Mouse (Mus musculus): ENCODE results near the gene Shisa8. TPM values are rescaled to one million over a fixed set of nuclear protein-coding genes. Genes with fewer than 3 reads are reported as not detected.
A peak's percentile ranks its signal among the peaks of the same experiment; 100 is the strongest.

The Shisa8 gene
- polyA plus RNA-seq, 1 experiment from 2014 or later = 0.13 TPM

DNA sequence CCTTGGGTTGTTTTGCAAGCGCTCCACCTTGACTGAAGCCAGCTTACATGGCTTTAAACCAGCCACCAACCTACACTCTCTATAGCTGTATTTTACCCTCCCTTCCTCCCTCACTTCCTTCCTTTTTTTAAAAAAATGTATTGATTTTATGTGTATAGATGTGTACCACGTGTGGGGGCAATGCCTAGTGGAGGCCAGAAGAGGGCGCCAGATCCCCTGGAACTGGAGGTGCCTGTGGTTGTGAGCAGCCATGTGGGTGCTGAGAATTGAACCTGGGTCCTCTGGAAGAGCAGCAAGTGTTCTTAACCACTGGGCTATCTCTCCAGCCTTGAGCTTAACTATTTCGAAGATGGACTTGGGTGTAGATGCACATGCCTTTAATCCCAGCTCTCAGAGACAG lies 30.3 kb downstream of the Shisa8 start:
- ATAC-seq = no peak
- DNase-seq = no peak
- Histone ChIP-seq H3K9ac (replicated peaks) (no peak overlapping the region), H3K9me3 (ENCODE audit: low read length) (no peaks in the 10 kb centered on the region), H3K27me3 (ENCODE audit: insufficient read depth, low read length) (no peaks in the 10 kb centered on the region), H3K27ac (ENCODE audit: low read depth) (no peak overlapping the region), H3K36me3 (replicated peaks; ENCODE audit: insufficient read depth, low read length) (peaks cover 75% of the 10 kb centered on the region), H3K4me1 (ENCODE audit: insufficient read depth) (peaks cover 42% of the 10 kb centered on the region), H3K4me2 (ENCODE audit: low read depth, low read length) (no peak overlapping the region), H3K4me3 (ENCODE audit: low read depth, low read length) (no peak overlapping the region)
- TF ChIP-seq CTCF (IDR thresholded peaks at IDR 0.05; ENCODE audit: low read depth) (peak; percentile 48), EP300 (IDR thresholded peaks at IDR 0.05; ENCODE audit: low read depth) (no peak)
- WGBS (ENCODE audit: insufficient replicate concordance) = 90% methylated on average over 4 of the region's 4 CpGs

DNA sequence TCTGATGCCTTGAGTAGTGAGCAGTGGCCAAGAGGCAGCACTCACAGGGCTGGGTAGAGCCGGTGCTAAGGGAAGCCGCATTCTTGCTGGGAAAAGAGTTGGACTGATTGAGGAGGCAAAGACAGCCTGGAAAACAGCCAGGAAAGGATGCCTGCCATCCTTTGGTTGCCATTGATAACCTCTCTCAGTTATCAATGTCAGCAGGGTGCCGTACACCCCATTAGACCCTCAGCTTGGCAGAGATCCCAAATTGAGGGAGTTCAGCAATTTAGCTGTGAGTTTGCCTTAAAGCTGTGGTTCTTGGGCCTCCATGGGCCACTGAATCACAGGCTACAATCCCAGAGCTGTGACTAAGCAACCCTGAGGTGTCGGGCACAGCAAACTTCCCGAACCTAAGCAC lies 31.5 kb downstream of the Shisa8 start:
- TF ChIP-seq EP300 (IDR thresholded peaks at IDR 0.05; ENCODE audit: low read depth) = peak; percentile 84
- no peak for TF ChIP-seq CTCF (IDR thresholded peaks at IDR 0.05; ENCODE audit: low read depth)
- no peak for DNase-seq
- H3K4me1 ChIP-seq (ENCODE audit: insufficient read depth) = peaks cover 33% of the 10 kb centered on the region
- H3K27me3 ChIP-seq (ENCODE audit: insufficient read depth, low read length) = no peaks in the 10 kb centered on the region
- peaks cover 79% of the 10 kb centered on the region for H3K36me3 ChIP-seq (replicated peaks; ENCODE audit: insufficient read depth, low read length)
- peak overlapping the region; percentile 44; the same call in 1 of the 2 replicates for H3K27ac ChIP-seq (ENCODE audit: low read depth)
- 51% methylated on average over 5 of the region's 5 CpGs for WGBS (ENCODE audit: insufficient replicate concordance)
- H3K9me3 ChIP-seq (ENCODE audit: low read length) = no peaks in the 10 kb centered on the region
- H3K9ac ChIP-seq (replicated peaks) = no peak overlapping the region
- no peak overlapping the region for H3K4me3 ChIP-seq (ENCODE audit: low read depth, low read length)
- ATAC-seq = no peak
- peak overlapping the region; percentile 22; the same call in 1 of the 2 replicates for H3K4me2 ChIP-seq (ENCODE audit: low read depth, low read length)

DNA sequence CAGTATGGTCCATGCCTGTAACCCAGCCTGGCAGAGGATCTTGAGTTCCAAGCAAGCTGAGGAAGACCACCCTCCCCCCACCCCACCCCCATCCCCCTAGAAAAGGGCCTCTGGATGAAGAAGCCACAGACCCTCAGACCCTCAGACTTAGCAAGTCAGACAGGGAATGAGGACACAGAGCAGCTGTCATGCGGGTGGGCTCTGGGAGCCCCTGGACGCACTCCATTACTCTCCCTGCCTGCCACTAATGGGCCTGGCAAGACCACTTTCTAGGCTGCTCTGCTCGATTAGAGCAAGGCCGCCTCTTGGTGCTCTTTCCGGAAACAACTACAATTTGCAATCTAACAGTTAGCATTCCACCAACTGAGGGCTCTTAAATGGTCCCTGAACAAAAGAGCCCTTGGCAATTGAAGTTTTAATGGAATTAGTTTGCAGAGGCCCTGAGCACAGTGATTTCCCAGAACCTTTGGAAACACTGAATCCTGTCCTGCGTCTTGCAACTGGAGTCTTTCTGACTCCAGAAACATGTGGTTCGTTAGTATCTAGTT lies 34.8 kb downstream of the Shisa8 start:
- 95% methylated on average over 7 of the region's 7 CpGs for WGBS (ENCODE audit: insufficient replicate concordance)
- no peak overlapping the region for H3K4me2 ChIP-seq (ENCODE audit: low read depth, low read length)
- no peak overlapping the region for H3K4me3 ChIP-seq (ENCODE audit: low read depth, low read length)
- DNase-seq (no peak), ATAC-seq (no peak)
- H3K9ac ChIP-seq (replicated peaks) = no peak overlapping the region
- H3K4me1 ChIP-seq (ENCODE audit: insufficient read depth) = 0 out of 2 replicates have a peak, but pooled peaks cover 4% of the 10 kb centered on the region
- peaks cover 83% of the 10 kb centered on the region for H3K36me3 ChIP-seq (replicated peaks; ENCODE audit: insufficient read depth, low read length)
- H3K9me3 ChIP-seq (ENCODE audit: low read length) = no peaks in the 10 kb centered on the region
- TF ChIP-seq CTCF (IDR thresholded peaks at IDR 0.05; ENCODE audit: low read depth) (no peak), EP300 (IDR thresholded peaks at IDR 0.05; ENCODE audit: low read depth) (no peak)
- H3K27me3 ChIP-seq (ENCODE audit: insufficient read depth, low read length) = no peaks in the 10 kb centered on the region
- H3K27ac ChIP-seq (ENCODE audit: low read depth) = no peak overlapping the region

DNA sequence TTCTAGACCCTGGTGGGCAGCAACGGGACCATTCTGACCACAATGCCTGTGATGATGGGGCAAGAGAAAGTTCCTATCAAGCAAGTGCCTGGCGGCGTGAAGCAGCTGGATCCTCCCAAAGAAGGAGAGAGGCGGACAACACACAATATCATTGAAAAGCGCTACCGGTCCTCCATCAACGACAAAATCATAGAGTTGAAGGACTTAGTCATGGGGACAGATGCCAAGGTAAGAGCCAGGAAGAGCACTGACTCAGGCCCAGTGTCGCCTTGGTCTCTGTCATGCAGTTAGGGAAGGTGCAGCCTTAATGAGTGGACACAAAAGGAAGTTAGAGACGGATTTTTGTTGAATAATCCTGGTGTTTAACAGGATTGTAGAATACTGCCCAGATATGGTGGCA lies 37.5 kb downstream of the Shisa8 start:
- Histone ChIP-seq H3K4me3 (ENCODE audit: low read depth, low read length) (no peak overlapping the region), H3K9me3 (ENCODE audit: low read length) (no peaks in the 10 kb centered on the region), H3K9ac (replicated peaks) (no peak overlapping the region), H3K27ac (ENCODE audit: low read depth) (no peak overlapping the region), H3K27me3 (ENCODE audit: insufficient read depth, low read length) (no peaks in the 10 kb centered on the region), H3K36me3 (replicated peaks; ENCODE audit: insufficient read depth, low read length) (peaks cover 84% of the 10 kb centered on the region), H3K4me1 (ENCODE audit: insufficient read depth) (no peaks in the 10 kb centered on the region), H3K4me2 (ENCODE audit: low read depth, low read length) (no peak overlapping the region)
- DNase-seq (no peak), ATAC-seq (no peak)
- TF ChIP-seq EP300 (IDR thresholded peaks at IDR 0.05; ENCODE audit: low read depth) (no peak), CTCF (IDR thresholded peaks at IDR 0.05; ENCODE audit: low read depth) (no peak)
- 91% methylated on average over 9 of the region's 9 CpGs for WGBS (ENCODE audit: insufficient replicate concordance)

DNA sequence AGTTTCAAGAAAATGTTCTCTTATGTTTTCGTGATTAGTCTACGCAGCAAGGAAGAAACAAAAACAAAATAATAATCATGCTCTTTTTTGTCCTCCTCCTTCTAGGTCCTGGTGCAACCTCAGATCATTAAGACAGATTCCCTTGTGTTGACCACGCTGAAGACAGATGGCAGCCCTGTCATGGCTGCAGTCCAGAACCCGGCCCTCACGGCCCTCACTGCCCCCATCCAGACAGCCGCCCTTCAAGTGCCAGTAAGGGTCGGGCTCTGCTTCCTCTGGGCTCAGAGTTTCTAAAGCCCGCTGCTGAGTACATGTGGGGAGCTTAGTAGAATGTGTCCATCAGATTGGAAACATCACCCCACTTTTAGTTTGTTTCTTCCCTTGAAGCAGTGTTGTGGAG lies 40.0 kb downstream of the Shisa8 start:
- peaks cover 2% of the 10 kb centered on the region for H3K4me1 ChIP-seq (ENCODE audit: insufficient read depth)
- H3K4me3 ChIP-seq (ENCODE audit: low read depth, low read length) = no peak overlapping the region
- H3K9ac ChIP-seq (replicated peaks) = no peak overlapping the region
- H3K4me2 ChIP-seq (ENCODE audit: low read depth, low read length) = no peak overlapping the region
- H3K9me3 ChIP-seq (ENCODE audit: low read length) = no peaks in the 10 kb centered on the region
- WGBS (ENCODE audit: insufficient replicate concordance) = 84% methylated on average over 8 of the region's 8 CpGs
- TF ChIP-seq EP300 (IDR thresholded peaks at IDR 0.05; ENCODE audit: low read depth) (no peak), CTCF (IDR thresholded peaks at IDR 0.05; ENCODE audit: low read depth) (no peak)
- ATAC-seq = no peak
- no peak for DNase-seq
- peaks cover 63% of the 10 kb centered on the region for H3K36me3 ChIP-seq (replicated peaks; ENCODE audit: insufficient read depth, low read length)
- no peak overlapping the region for H3K27ac ChIP-seq (ENCODE audit: low read depth)
- no peaks in the 10 kb centered on the region for H3K27me3 ChIP-seq (ENCODE audit: insufficient read depth, low read length)

DNA sequence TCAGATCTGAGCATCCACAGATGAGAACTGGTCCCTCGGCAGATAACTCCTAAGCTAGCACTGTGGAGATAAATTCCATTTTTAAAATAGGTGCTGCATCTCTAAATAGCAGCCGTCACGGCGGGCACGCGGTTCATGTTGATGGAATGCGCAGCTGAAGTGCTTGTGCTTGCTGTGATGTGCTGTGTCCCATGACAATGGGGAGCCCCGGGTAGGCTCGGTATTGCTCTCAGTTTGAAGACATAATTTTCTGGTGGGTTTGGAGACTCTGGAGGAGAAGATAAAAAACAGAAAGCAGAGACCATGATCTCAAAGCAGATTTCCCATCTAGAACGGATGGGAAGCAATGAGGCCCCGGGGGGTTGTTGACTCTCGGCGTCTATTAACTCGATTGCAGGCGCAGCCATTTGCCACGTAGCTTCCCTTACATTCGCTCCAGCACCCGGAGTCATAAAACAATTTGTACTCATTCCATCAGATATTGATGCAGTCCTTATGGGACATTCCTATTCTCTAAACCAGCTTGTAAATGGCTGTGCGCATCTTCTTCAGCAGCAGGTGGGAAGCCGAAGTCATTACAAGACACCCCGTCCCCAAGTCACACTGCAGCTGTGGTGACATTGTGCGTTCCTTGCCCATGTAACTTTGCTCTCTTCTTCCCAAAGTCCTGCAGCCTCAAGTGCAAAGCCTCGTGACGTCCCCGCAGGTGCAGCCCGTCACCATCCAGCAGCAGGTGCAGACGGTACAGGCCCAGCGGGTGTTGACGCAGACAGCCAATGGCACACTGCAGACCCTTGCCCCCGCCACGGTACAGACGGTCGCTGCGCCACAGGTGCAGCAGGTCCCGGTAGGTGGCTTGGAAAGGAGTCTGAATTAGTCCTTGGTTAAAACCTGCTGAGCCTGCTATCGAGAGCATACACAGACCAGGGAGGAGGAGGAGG lies 41.9 kb downstream of the Shisa8 start:
- no peak overlapping the region for H3K4me3 ChIP-seq (ENCODE audit: low read depth, low read length)
- WGBS (ENCODE audit: insufficient replicate concordance) = 91% methylated on average over 36 of the region's 36 CpGs
- DNase-seq (no peak), ATAC-seq (no peak)
- H3K27me3 ChIP-seq (ENCODE audit: insufficient read depth, low read length) = no peaks in the 10 kb centered on the region
- peaks cover 46% of the 10 kb centered on the region for H3K36me3 ChIP-seq (replicated peaks; ENCODE audit: insufficient read depth, low read length)
- H3K27ac ChIP-seq (ENCODE audit: low read depth) = no peak overlapping the region
- H3K9ac ChIP-seq (replicated peaks) = no peak overlapping the region
- TF ChIP-seq EP300 (IDR thresholded peaks at IDR 0.05; ENCODE audit: low read depth) (no peak), CTCF (IDR thresholded peaks at IDR 0.05; ENCODE audit: low read depth) (no peak)
- peaks cover 21% of the 10 kb centered on the region for H3K4me1 ChIP-seq (ENCODE audit: insufficient read depth)
- no peaks in the 10 kb centered on the region for H3K9me3 ChIP-seq (ENCODE audit: low read length)
- no peak overlapping the region for H3K4me2 ChIP-seq (ENCODE audit: low read depth, low read length)

Data from liver, postnatal 0 days (tissue).